Mouse (Mus musculus) skeletal muscle tissue, adult 2 months (tissue): ENCODE measurements around the gene Slc5a5.

Experiments
- DNase-seq: peaks from one replicate; pipeline ENCODE4 v3.0.0-alpha.2; 2012; ENCODE audit warnings: low read depth, low spot score

The Slc5a5 gene

DNA sequence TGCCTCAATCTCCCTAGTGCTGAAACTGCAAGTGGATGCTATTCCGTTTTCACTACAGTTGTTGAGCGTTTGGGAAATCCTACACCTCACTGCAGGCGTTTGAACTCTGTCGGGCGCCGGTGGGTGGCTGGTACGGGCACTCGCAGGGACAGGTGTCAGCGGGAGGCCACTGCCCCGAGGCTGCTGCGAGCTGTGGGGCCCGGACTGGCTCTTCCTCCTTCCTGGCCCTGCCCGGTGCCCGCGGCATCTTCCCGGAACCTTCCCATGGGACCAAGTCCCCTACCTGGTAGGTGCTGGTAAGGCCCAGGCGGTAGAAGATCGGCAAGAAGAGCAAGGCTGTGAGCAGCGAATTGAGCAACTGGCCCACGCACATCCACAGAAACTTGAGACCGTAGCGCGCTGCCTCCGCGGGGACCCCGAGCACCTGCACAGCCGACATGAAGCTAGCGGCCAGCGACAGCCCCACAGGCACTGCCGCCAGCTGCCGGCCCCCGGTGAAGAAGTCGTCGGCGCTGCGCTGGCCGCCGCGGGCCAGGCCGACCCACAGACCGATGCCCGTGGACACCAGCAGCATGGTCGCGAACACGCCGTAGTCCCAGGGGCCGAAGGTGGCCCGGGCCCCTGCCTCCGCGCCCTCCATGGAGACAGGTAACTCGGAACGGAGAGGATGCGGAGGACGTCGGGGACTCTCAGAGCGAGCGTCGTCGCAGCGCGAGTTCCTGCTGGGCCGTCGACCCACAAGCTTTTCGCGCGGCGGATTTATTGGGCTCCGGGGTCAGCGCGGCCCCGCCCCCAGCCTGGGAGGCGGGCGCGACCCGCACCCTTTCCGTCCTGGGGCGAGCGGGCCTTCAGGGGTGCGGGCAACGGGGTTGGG is at the start of gene Slc5a5:
Slc5a5 (minus strand) TSS at position 736 of the 874 bp plus-strand sequence.
- DNase-seq = no peak

DNA sequence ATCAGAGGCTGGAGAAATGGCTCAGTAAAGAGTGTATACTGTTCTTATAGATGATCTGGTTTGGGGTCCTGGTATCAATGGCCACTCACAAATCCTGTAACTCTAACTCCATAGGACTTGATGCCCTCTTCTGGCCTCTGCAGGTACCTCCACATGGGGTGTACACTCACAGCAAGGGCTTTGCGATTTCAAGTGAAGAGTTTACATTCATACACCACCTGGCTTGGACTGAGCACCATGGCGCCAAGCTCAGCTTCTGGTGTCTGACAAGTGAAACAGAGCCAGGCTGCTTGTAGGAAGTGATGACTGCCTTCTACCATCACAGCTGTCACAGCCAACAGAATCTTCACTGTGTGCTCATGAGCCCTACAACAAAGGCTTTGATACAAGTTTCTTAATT is 48.9 kb upstream of the Slc5a5 start:
- no peak for DNase-seq

DNA sequence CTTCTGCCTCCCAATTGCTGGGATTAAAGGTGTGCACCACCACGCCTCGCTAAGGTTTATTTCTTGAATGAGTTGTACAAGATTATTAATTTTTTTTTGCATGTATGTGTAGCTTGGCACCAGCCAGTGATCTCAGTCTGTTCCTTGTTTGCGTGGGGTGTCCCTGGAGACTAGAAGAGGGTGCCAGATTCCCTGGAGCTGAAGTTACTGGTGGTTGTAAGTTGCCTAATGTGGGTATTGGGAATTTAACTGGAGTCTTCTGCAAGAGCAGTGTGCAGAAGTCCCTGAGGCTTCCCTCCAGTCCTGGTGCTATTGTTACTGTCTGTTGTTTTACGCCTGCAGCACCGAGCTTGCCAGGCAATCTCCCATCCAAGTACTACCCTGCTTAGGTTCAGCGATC is 44.6 kb upstream of the Slc5a5 start:
- DNase-seq = no peak

DNA sequence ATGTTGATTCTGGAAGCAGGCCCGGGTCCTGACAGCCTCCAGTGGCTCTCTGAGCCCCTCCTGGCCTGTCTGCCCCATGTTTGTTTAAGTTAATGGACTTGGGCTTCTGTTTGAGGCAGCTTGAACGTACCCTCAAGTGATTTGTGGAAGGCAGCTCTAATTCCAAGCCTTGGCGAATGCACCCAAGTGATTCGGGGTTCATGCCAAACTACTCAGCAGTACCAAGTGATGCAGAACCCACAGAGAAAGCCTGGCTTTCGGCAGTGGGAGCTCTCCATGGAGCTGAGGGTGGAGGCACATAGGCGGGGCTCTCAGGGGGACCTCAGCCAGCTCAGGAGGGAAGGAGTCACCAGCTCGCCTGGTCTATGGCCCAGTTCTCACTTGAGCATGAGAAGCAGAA is 42.2 kb upstream of the Slc5a5 start:
- DNase-seq = no peak

DNA sequence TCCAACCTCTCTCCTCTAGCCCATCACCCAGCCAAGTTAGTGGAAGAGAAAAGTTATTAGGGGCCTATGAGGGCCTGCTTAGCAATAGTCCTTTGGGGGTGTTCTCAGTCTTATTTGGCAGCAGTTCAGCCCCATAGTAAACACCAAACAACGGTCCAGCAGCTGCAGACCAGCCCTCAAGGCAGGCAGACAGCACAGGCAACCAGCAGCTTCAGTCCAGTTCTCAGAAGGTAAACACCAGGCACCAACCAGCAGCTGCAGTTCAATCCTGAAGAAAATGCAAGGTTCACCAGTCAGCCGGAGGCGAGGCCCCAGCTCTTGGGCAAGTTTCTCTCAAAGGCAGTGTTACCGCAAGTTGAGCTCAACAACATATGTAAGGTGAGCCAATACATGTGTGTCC is 40.5 kb upstream of the Slc5a5 start:
- DNase-seq = no peak

DNA sequence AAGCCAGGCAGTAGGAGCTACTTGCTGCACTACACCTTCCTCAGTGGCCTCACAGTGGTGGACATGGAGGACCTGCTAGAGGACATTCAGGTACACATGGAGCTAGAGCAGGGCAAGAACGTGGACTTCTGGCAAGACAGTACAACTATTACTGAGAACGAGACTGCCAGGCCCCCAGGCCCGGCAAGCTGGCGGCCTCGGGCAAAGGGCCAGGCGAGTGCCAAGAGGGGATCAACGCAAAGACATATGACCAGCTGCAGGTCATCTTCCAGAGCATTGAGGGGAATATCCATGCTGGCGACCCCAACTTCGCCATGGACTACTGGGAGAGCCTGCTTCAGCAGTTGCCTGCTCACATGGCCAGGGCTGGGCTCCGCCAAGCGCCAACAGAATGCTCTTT is 39.2 kb upstream of the Slc5a5 start:
- DNase-seq = no peak

DNA sequence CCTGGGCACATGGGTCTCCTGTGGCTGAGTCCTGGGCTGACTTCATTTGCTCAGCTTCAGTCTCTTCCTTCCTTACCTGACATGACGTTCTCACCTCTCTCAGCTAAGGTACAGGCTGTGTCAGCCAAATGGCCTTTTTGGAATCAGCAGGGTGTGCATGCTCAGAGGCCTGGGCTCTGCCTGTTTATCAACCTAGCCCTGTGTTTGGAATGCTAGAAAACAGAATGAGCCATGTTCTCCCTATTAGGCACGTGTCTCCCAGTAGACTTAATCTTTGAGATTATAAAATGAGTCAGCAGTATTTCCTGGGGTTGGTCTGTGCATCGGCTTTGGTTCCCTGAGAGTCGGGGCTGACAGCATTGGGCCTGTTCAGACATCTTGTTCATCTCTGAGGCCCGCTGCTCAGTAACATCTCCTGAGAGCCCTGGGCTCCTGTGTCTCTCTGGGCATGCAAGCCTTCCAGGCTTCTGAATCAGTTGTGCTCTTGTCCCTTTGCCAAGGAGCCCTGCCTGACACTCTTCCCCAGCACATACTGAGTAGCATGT is 36.3 kb upstream of the Slc5a5 start:
- no peak for DNase-seq

DNA sequence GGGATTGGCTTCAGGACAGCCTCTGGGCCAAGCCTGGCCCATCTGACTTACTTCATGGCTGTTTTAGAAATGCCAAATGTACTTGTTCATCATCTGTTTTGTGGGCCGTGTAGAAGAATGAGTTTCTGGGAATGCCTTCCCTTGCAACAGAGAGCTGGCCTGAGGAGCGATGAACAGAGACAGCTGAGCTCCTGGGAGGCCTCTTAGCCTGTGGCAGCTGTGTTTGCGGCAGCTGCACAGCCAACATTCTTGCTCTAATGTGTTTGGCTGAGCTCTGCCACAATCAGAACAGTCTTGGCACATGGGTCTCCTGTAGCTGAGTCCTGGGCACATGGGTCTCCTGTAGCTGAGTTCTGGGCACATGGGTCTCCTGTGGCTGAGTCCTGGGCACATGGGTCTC is 35.5 kb upstream of the Slc5a5 start:
- no peak for DNase-seq

DNA sequence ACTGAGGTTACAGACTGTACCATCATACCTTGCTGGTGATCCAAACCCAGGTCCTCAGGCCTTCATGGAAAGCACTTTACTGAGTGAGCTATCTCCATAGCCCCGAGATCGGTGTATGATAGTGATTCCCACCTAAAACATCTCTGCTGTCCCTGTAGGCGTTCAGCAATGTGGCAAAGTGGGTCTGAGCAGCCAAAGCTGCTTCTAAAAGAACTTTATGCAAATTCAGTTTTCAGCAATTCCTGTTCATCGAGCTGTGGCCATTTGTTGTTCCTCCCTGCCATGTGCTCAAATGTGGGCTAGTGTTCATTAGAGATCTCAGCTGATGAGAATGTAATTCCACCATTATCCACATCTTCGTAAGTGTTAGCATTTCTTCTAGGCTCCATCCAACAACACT is 33.8 kb upstream of the Slc5a5 start:
- DNase-seq = no peak

DNA sequence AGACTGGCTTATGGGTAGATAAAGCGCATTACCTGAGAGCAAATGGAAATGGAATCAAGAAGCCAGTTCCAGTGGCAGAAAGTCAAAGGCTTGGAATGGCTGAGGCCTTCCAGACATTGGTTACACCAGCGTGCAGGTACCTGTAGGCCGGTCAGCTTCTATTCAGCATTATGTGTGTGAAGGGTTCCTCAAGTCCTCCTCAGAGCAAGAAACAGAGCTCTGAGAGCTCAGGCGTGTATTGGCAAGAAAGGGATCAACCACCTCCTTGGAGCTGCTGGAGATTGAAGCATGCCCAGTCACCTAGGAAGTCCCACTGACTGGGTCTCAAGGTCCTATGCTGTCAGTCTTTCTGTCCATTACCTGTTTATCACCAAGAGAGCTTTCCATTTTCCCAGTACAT is 33.2 kb upstream of the Slc5a5 start:
- DNase-seq = no peak

DNA sequence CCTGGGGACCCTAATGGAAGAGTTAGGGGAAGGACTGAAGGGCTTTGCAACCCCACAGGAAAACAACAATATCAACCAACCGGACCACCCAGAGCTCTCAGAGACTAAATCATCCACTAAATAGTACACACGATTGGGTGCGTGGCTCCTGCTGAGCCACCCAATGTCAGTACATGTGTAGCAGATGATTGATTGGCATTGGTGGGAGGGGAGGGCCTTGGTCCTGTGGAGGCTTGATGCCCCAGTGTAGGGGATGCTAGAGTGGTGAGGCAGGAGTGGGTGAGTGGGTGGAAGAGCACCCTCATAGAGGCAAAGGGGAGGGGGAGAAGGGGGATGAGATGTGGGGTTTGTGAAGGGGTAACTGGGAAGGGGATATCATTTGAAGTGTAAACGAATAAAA is 31.6 kb upstream of the Slc5a5 start:
- no peak for DNase-seq

DNA sequence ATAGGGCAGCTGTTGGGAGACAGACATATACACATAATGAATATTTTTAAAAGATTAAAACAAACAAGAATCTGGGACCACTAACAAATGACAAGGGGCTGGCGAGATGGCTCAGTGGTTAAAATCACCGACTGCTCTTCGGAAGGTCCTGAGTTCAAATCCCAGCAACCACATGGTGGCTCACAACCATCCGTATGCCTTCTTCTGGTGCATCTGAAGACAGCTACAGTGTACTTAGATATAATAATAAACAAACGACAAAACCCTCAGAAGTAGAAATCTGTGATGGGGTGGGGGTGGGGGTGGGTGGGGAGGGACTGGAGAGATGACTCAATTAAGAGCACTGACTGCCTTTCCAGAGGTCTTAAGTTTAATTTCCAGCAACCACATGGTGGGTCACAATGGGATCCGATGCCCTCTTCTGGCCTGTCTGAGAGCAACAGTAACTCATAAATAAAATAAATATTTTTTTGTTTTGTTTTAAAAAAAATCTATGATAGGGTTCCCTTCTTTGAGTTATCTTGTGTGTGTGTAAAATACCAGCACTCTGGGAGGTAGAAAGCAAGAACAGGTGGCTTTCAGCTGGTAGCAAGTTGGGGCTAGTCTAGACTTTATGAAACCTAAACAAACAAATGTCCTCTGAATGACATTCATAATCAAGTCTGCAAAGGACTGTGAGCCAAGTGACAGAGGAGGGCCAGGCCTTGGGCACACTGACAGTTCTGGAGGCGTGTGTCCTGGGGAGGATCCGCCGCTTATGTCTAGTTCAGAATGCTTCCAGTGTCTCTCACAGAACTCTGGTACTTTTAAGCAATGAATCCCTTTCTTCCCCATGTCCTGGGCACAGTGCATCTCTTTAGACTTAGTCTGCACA is 27.7 kb upstream of the Slc5a5 start:
- DNase-seq = no peak

DNA sequence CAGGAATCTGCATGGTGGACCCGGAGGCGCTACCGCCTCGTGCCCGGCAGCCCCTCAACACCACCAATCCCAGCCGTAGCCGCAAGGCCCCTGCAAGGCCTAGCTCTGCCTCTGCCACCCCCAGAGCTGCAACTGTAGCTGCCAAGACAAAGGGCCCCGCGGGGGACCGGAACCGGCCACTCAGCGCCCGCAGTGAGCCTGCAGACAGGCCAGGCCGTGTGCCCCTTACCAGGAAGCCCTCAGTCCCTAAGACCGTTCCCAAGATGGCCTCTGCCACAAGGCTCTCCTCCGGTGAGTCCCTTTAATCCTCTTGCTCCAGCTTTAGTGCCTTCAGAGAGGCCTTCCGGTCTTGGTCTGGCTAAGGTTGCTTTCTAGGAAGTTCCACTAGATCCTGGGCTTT is 22.1 kb upstream of the Slc5a5 start:
- no peak for DNase-seq

DNA sequence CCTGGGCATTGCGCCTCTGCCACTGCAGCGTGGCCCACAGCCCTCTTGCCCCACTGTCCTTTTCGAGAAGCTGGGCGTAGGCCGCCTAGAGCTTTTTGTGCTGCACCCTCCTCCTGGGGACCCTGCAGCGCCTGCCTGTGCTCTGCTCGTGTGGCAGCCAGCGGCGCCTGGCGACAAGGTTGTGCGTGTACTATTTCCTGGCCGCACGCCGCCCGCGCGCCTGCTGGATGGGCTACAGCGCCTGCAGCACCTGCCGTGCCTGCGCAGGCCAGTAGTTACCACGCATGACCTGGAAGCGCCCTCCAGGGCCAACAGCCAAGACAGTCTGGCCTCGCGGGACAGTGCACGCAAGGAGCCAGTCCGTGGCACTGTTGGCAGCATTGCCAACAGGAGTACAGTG is 21.0 kb upstream of the Slc5a5 start:
- no peak for DNase-seq

DNA sequence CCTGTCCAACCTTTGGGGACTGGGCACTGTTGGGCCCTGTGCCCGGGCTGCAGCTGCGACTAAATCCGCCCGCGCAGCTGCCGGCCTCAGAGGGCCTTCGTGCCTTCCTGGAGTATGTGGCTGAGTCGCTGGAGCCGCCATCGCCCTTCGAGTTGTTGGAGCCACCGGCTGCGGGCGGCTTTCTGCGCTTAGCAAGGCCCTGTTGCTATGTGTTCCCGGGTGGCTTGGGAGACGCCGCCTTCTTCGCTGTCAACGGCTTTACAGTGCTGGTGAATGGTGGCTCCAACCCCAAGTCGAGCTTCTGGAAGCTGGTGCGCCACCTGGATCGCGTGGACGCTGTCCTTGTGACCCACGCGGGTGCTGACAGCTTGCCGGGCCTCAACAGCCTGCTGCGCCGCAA is 20.4 kb upstream of the Slc5a5 start:
- DNase-seq = no peak

DNA sequence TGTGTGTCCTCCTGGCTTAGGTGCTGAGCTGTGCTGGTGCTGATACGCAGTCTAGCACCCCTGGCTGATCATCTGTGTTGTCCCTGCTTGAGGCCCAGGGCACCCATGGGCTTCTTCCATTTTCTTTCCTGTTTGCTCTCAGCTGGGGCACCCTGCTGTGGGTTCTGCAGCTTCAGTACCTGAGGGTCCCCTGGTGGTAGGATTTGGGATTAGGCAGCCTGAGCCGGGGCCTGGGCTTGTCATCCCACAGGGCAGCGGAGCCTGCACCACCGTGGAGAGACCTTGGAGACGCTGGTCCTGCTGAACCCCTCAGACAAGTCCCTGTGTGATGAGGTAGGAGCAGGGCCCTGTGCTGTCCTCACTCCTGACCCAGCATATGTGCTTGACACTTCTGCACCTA is 19.0 kb upstream of the Slc5a5 start:
- no peak for DNase-seq

DNA sequence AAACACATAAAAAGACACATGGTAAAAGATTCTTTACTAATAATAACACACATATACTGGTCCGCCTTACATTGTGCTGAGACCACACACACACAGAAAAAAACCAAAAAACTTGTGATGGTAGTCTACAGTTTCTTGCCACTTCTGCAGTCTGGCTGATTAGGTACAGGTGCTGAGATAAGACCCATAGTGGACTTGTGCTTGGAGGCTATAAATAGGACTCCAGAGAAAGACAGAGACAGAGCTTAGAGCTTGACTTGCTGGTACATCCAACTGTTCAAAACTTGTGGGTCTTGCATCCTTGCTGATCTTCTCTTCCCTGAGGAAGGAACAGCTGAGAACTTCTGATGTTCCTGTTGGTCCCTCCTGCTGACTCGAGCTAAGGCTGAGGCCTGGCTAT is 15.0 kb upstream of the Slc5a5 start:
- no peak for DNase-seq

DNA sequence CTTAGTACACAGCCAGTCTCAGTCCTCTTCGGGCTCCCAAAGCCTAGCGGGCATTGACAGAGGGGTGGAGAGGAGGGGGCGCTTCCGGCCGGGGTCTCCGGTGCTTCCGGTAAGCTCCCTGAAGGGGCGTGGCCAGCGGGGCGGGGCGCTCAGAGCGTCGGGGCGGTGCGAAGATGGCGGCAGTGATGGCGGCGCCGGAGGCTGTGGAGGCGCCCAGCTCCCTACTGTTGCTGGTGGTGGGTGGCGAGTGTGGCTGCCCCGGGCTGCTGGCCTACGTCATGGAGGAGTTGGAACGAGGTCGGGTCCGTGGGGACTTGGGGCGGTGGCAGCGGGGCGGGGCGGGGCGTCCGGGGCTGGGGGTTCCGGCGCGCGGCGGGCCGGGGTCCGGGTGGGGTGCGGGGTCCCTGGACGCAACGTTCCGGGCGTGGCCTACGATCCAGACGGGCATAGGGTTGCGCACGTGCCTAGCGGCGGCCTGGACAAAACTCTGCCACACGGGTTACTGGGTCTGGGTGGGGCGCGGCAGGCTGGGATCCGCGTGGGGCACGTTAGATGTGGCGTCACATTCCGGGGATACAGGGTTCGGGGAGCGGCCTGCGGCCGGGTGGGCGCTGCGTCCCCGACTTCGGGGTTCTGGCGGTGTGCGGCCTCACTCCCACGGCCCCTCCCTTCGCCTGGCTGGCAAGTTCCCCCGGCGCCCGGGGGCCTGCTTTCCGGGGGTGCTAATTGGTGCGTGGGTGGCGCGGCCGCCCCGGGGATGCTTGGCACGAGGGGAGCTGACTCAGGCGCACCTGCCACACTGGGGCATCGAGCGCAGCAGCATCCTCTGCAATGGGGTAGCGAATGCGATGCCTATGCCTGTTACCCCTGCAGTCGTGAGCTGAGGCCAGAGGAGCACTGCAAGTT is 13.5 kb upstream of the Slc5a5 start, which contains the start of gene Map1s:
Map1s (plus strand) TSS at position 102 of the 906 bp plus-strand sequence.
- DNase-seq = no peak

DNA sequence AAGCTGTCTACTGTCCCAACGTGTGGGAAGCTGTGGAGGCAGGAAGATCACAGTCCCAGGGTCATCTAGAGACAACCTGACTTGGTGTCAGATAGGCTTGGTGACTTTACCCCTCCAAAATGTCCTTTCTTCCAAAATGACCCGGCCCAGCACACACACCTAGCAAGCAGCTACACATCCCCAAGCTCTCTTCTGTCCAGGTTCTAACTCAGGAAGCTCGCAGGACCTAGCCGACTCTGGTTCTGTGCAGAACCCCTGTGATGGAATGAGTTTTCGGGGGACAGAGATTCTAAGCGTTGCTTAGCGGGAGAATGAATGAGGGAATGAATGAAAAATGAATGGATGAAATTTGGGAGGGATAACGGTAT is 12.9 kb upstream of the Slc5a5 start:
- no peak for DNase-seq

DNA sequence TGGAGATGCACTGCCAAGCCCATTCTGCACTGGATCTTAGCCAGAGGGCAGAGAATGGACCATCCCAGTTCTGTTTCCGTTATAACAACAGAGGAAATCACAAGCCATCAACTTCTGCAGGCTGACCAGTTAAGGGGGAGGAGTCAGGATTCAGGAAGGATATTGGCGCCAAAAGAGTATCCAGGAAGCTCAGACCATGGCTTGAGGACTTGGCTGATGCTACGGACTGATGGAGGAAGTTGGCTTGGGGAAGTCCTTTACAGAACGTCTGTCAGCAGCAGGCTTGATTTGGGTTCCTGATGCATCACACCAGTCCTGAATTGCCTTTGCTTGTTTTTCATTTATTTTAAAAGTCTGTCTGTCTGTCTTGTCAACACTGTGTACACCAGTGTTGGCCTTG is 12.0 kb upstream of the Slc5a5 start:
- DNase-seq = peak; percentile 57

DNA sequence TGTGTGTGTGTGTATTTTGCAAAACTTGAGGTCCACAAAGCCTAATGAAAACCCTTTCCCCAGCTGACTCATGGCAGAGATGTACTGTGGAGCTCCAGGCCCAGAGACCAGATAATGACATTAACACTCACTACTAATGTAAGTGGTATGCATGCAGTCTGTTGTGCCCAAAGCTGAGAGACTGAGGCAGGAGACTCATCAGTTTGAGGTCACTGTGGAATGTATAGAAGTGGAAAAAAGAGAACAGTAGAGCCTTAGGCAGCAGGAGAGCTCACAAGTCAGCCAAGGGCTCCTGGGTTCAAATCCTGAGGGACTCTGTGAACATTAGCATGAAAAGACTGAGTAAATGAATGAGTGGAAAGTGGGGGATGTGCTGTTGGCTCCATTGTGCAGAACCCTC is 11.0 kb upstream of the Slc5a5 start:
- no peak for DNase-seq

DNA sequence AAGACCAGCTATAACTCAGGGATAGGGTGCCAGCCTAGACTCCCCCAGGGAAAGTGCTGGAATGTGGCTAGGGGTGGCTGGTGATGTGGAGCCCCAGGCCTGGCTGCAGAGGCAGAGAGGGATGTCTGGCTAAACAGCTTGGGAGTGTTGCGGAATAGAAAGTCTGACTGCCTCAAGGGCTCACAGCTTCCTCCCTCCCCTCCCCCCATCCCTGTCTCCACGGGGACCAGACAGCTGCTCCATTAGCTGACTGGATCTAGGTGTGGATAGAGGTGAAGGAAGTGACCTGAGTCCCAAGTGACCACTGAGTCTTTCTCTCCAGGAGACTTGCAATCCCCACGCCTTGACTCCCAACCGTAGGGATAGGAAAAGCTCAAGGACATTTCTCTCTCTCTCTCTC is 10.6 kb upstream of the Slc5a5 start:
- no peak for DNase-seq
